In the genomic region with DNA sequence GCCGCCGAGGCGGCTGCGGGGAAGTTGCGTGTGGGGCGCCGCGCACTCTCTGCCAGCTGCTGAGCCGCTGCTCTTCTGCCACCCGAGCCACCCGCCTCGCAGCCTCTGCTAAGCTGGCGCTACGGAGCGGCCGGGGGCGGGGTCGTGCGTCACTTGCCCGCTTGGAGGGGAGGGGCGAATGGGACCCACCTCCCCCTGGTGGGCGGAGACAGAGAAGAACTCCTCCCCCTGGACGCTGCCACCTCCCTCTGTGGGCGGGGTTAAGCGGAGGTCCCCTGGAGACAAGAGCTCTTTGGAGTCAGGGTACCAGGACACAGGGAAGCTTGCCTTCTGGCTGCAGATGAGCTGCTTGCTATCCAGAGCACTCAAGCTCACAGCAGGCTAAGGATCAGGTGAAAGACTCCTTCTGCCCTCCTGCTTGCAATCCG, we compare ENCODE assay signal across 9 mouse cellular contexts. TPM values are rescaled to one million over a fixed set of nuclear protein-coding genes. Genes with fewer than 3 reads are reported as not detected.
DNase-seq lines count a peak whose midpoint lies in the region; ATAC-seq and TF ChIP-seq lines count a peak whose summit lies in the region.
"Had no signal": no experiment of that assay in that cellular context is flagged by ENCODE, and none has a peak within 500 bp of the region (broad histone marks: within the 10 kb centered on the region; RNA-seq: fewer than 3 reads in every experiment).

A gene (minus strand): TSS at position 151 of the 428 bp plus-strand sequence.

- TF ChIP-seq CTCF in embryonic fibroblast, embryonic 13.5 days (IDR thresholded peaks at IDR 0.05; ENCODE audit: borderline replicate concordance, insufficient read depth, low read length): no peak

- H3K4me2 ChIP-seq in heart, embryonic 11.5 days: peak within 1 kb of the TSS; percentile 90
- peak within 1 kb of the TSS; percentile 98 for H3K4me2 ChIP-seq in kidney, embryonic 15.5 days

- peak within 1 kb of the TSS; percentile 59 for H3K4me3 ChIP-seq in embryonic fibroblast, embryonic 13.5 days (ENCODE audit: insufficient read depth, low read length)
- H3K4me3 ChIP-seq in heart, embryonic 11.5 days (ENCODE audit: low read depth, low read length): peak within 1 kb of the TSS; percentile 65
- H3K4me3 ChIP-seq in kidney, embryonic 15.5 days (replicated peaks): peak within 1 kb of the TSS; percentile 71

- peak; percentile 86 to 88 for DNase-seq in B cell, adult 2 months
- peak; percentile 97 for DNase-seq in brain, adult 2 months (ENCODE audit: low read depth, low spot score)
- peak; percentile 84 for DNase-seq in liver
- DNase-seq in spleen, postnatal 36 days (ENCODE audit: low spot score in 2 of 2): peak; percentile 61 to 64

- 2% methylated on average over 24 of the region's 26 CpGs for WGBS in heart, embryonic 11.5 days (ENCODE audit: insufficient replicate concordance)
- 0% methylated on average over 25 of the region's 26 CpGs for WGBS in kidney, embryonic 15.5 days

- H3K9ac ChIP-seq in heart, embryonic 11.5 days (ENCODE audit: low read depth, low read length): peak within 1 kb of the TSS; percentile 73
- peak within 1 kb of the TSS; percentile 64 for H3K9ac ChIP-seq in kidney, embryonic 15.5 days

- ATAC-seq in heart, embryonic 11.5 days (replicated peaks; ENCODE audit: insufficient number of reproducible peaks, low FRiP score, low TSS enrichment): peak; percentile 91
- ATAC-seq in kidney, embryonic 15.5 days (replicated peaks; ENCODE audit: low FRiP score): peak; percentile 98
- peak; percentile 54 for ATAC-seq in monocyte, adult 5-6 weeks (replicated peaks; ENCODE audit: insufficient number of reproducible peaks, low FRiP score, low TSS enrichment, poor library complexity, severe bottlenecking)

- peaks cover 8% of the 10 kb centered on the region for H3K27me3 ChIP-seq in heart, embryonic 11.5 days (ENCODE audit: control insufficient read depth, insufficient read depth, low read length)
- peaks cover 20% of the 10 kb centered on the region for H3K27me3 ChIP-seq in kidney, embryonic 15.5 days
- H3K27me3 ChIP-seq: CH12.LX had no signal

- no peaks in the 10 kb centered on the region for H3K4me1 ChIP-seq in embryonic fibroblast, embryonic 13.5 days (ENCODE audit: control insufficient read depth, insufficient read depth, low read length)
- no peaks in the 10 kb centered on the region; the same call in 1 of the 2 replicates for H3K4me1 ChIP-seq in heart, embryonic 11.5 days (ENCODE audit: control insufficient read depth, insufficient read depth, low read length)
- peaks cover 25% of the 10 kb centered on the region for H3K4me1 ChIP-seq in kidney, embryonic 15.5 days

- no peaks in the 10 kb centered on the region for H3K36me3 ChIP-seq in heart, embryonic 11.5 days (ENCODE audit: control insufficient read depth, insufficient read depth, low read length)
- no peaks in the 10 kb centered on the region for H3K36me3 ChIP-seq in kidney, embryonic 15.5 days

- peak; percentile 85 for TF ChIP-seq POLR2A in embryonic fibroblast, embryonic 13.5 days (IDR thresholded peaks at IDR 0.05; ENCODE audit: low read depth, low read length)

- no peaks in the 10 kb centered on the region for H3K9me3 ChIP-seq in heart, embryonic 11.5 days (replicated peaks; ENCODE audit: control insufficient read depth, low read length)
- no peaks in the 10 kb centered on the region for H3K9me3 ChIP-seq in kidney, embryonic 15.5 days (replicated peaks)

- H3K27ac ChIP-seq in embryonic fibroblast, embryonic 13.5 days (ENCODE audit: insufficient read depth, low read length): no peak within 1 kb of the TSS
- peak within 1 kb of the TSS; percentile 37; the same call in 1 of the 2 replicates for H3K27ac ChIP-seq in heart, embryonic 11.5 days (ENCODE audit: low read depth, low read length)
- peak within 1 kb of the TSS; percentile 78 for H3K27ac ChIP-seq in kidney, embryonic 15.5 days

RNA-seq across cellular contexts. Expression of the gene that starts here (rescaled TPM):
- polyA plus RNA-seq in embryonic fibroblast, embryonic 13.5 days (2011; ENCODE audit: insufficient read length, low read depth, missing spikeins): 4.2 and 4.6 TPM in 2 replicates
- 1.6 and 1.9 TPM in 2 replicates for polyA plus RNA-seq in heart, embryonic 11.5 days (2014; fragmentation: Nextera tagmentation; extraction: Ambion mirVana)
- polyA plus RNA-seq in kidney, embryonic 15.5 days (2015; fragmentation: Nextera tagmentation; extraction: Ambion mirVana): 1.8 and 2.1 TPM in 2 replicates
- not detected in 3 replicates for total RNA-seq in monocyte, adult 5-6 weeks (2017)
- total RNA-seq: CH12.LX had no signal

Comparison
In these comparisons a context has a peak if more than half of its experiments do, and no peak if none do; other contexts are left out.
1. Peak in ATAC-seq in monocyte, adult 5-6 weeks; RNA of the gene not detected or under 1 TPM.